Comparison of ENCODE assay signal across 23 mouse cellular contexts in the genomic region with DNA sequence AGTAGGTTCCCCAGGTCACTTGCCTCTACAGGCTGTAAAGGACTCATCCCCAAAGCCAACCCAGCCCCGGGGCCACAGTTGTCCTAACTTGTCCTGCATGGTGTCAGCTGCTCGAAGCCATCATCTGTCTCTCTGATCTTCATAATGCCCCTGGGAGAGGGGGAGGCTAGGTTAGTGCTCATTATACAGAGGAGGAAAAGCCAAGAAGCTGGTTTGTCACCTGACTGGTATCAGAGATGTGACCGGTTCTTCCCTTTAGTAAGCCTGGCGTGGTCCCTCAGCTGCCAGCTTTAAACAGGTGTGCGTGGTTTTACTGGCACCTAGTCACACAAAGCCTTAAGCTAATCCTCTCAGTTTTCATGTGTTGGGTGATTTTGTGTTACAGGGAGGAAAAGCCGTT.
"Had no signal": no experiment of that assay in that cellular context is flagged by ENCODE, and none has a peak within 500 bp of the region (broad histone marks: within the 10 kb centered on the region; RNA-seq: fewer than 3 reads in every experiment).

No protein-coding gene starts in this region.

- H3K27me3 ChIP-seq: liver, embryonic 12.5 days; liver, embryonic 15.5 days; lung, embryonic 15.5 days; megakaryocyte, embryonic 14.5 days; midbrain, embryonic 15.5 days; neural tube, embryonic 13.5 days had no signal

- ATAC-seq: intestine, postnatal 0 days; liver, embryonic 12.5 days; midbrain, embryonic 15.5 days had no signal

- H3K9ac ChIP-seq: liver, embryonic 12.5 days; liver, embryonic 15.5 days; lung, embryonic 15.5 days; midbrain, embryonic 15.5 days; neural tube, embryonic 13.5 days had no signal

- H3K36me3 ChIP-seq: lung, embryonic 15.5 days had no signal

- H3K4me2 ChIP-seq: liver, embryonic 12.5 days; liver, embryonic 15.5 days; lung, embryonic 15.5 days; midbrain, embryonic 15.5 days; neural tube, embryonic 13.5 days had no signal

- H3K27ac ChIP-seq: kidney, postnatal 0 days; layer of hippocampus, adult 2 months; liver, embryonic 12.5 days; liver, embryonic 15.5 days; lung, embryonic 15.5 days; midbrain, embryonic 10.5 days; midbrain, embryonic 15.5 days; neural tube, embryonic 13.5 days; stomach, postnatal 0 days had no signal

- DNase-seq: kidney, adult 2 months; kidney, postnatal 25 days; layer of hippocampus, adult 9-11 months; liver; lung, adult 18-20 months; lung, postnatal 10 days; lung, postnatal 36 days; retina, postnatal 1 day; right cerebral cortex, postnatal 25 days; thymus, adult 2 months; thymus, postnatal 14 days; thymus, postnatal 4 days had no signal

- H3K9me3 ChIP-seq: liver, embryonic 12.5 days; liver, embryonic 15.5 days; lung, embryonic 15.5 days; megakaryocyte, embryonic 14.5 days; midbrain, embryonic 10.5 days; midbrain, embryonic 15.5 days; neural tube, embryonic 13.5 days had no signal

- H3K4me1 ChIP-seq: liver, embryonic 12.5 days; midbrain, embryonic 15.5 days had no signal

- H3K4me3 ChIP-seq: layer of hippocampus, adult 2 months; liver, embryonic 12.5 days; liver, embryonic 15.5 days; lung, embryonic 15.5 days; megakaryocyte, embryonic 14.5 days; midbrain, embryonic 10.5 days; midbrain, embryonic 15.5 days; neural tube, embryonic 13.5 days had no signal
